In genomic region chr6:72954786-72955185, GRCm38 (mm10) we compare ENCODE assay signal across 11 mouse cellular contexts. TPM values are rescaled to one million over a fixed set of nuclear protein-coding genes. Genes with fewer than 3 reads are reported as not detected.
DNase-seq lines count a peak whose midpoint lies in the region; ATAC-seq and TF ChIP-seq lines count a peak whose summit lies in the region.
"Had no signal": no experiment of that assay in that cellular context is flagged by ENCODE, and none has a peak within 500 bp of the region (broad histone marks: within the 10 kb centered on the region; RNA-seq: fewer than 3 reads in every experiment).

No protein-coding gene starts in this region.

- no peak for TF ChIP-seq CTCF in liver, adult 2 months (IDR thresholded peaks at IDR 0.05; ENCODE audit: low read depth, low read length)

- 78% methylated on average over 7 of the region's 7 CpGs for WGBS in liver, adult 2 months
- WGBS in liver, embryonic 12.5 days (ENCODE audit: insufficient replicate concordance) = 32% methylated on average over 7 of the region's 7 CpGs
- WGBS in intestine, embryonic 15.5 days = 75% methylated on average over 7 of the region's 7 CpGs

- ATAC-seq in liver, embryonic 12.5 days = no peak
- ATAC-seq in intestine, embryonic 15.5 days = no peak

- H3K9me3 ChIP-seq in liver, embryonic 12.5 days (replicated peaks) = no peaks in the 10 kb centered on the region
- no peaks in the 10 kb centered on the region for H3K9me3 ChIP-seq in megakaryocyte, embryonic 14.5 days
- no peaks in the 10 kb centered on the region for H3K9me3 ChIP-seq in intestine, embryonic 15.5 days
- H3K9me3 ChIP-seq: neural tube, embryonic 12.5 days had no signal

- no peak for TF ChIP-seq POLR2A in liver, adult 2 months (IDR thresholded peaks at IDR 0.05; ENCODE audit: extremely low read depth, insufficient read depth, low read length)

- peak; percentile 16 for DNase-seq in liver, adult 2 months (ENCODE audit: extremely low read depth, low read depth, low spot score)
- DNase-seq in c-Kit-positive CD71-negative TER-119-negative erythroid progenitor cells, embryonic 14.5 days (ENCODE audit: low read depth) = peak; percentile 61
- DNase-seq in thymus, postnatal 0 days (ENCODE audit: low spot score) = peak; percentile 66
- DNase-seq in cerebellum, adult 11 months = no peak
- no peak for DNase-seq in frontal cortex, postnatal 25 days (ENCODE audit: low spot score in 2 of 2)
- DNase-seq: layer of hippocampus, adult 9-11 months had no signal

- H3K27ac ChIP-seq in liver, adult 2 months (replicated peaks; ENCODE audit: insufficient read depth, low read depth, low read length) = no peak overlapping the region
- no peak overlapping the region for H3K27ac ChIP-seq in liver, embryonic 12.5 days
- H3K27ac ChIP-seq in intestine, embryonic 15.5 days = no peak overlapping the region
- H3K27ac ChIP-seq: neural tube, embryonic 12.5 days had no signal

- no peaks in the 10 kb centered on the region for H3K79me2 ChIP-seq in liver, adult 2 months (ENCODE audit: control insufficient read depth, insufficient read depth, low read length)

- no peak overlapping the region for H3K4me3 ChIP-seq in liver, adult 2 months (ENCODE audit: insufficient read depth, low read depth, low read length)
- no peak overlapping the region for H3K4me3 ChIP-seq in liver, embryonic 12.5 days
- peak overlapping the region; percentile 34 for H3K4me3 ChIP-seq in megakaryocyte, embryonic 14.5 days (replicated peaks)
- H3K4me3 ChIP-seq in intestine, embryonic 15.5 days (replicated peaks) = no peak overlapping the region
- H3K4me3 ChIP-seq: erythroblast, embryonic 14.5 days had no signal

- H3K36me3 ChIP-seq in liver, adult 2 months (ENCODE audit: control insufficient read depth, insufficient read depth, low read length) = no peaks in the 10 kb centered on the region
- no peaks in the 10 kb centered on the region for H3K36me3 ChIP-seq in liver, embryonic 12.5 days
- H3K36me3 ChIP-seq in megakaryocyte, embryonic 14.5 days (replicated peaks; ENCODE audit: low read length) = no peaks in the 10 kb centered on the region
- no peaks in the 10 kb centered on the region for H3K36me3 ChIP-seq in intestine, embryonic 15.5 days
- H3K36me3 ChIP-seq: neural tube, embryonic 12.5 days had no signal

- peaks cover 3% of the 10 kb centered on the region; the same call in 1 of the 2 replicates for H3K27me3 ChIP-seq in liver, adult 2 months (ENCODE audit: control insufficient read depth, insufficient read depth, low read length)
- peaks cover 29% of the 10 kb centered on the region for H3K27me3 ChIP-seq in liver, embryonic 12.5 days (replicated peaks)
- H3K27me3 ChIP-seq in megakaryocyte, embryonic 14.5 days (replicated peaks) = no peaks in the 10 kb centered on the region
- H3K27me3 ChIP-seq in intestine, embryonic 15.5 days (replicated peaks) = no peaks in the 10 kb centered on the region
- H3K27me3 ChIP-seq: neural tube, embryonic 12.5 days had no signal

- H3K4me2 ChIP-seq in liver, embryonic 12.5 days = no peak overlapping the region
- H3K4me2 ChIP-seq in intestine, embryonic 15.5 days (replicated peaks) = no peak overlapping the region

- no peak overlapping the region for H3K9ac ChIP-seq in liver, adult 2 months (ENCODE audit: low read depth, low read length)
- no peak overlapping the region for H3K9ac ChIP-seq in liver, embryonic 12.5 days
- H3K9ac ChIP-seq in intestine, embryonic 15.5 days = no peak overlapping the region
- H3K9ac ChIP-seq: neural tube, embryonic 12.5 days had no signal

- no peaks in the 10 kb centered on the region for H3K4me1 ChIP-seq in liver, adult 2 months (ENCODE audit: control insufficient read depth, insufficient read depth, low read length)
- H3K4me1 ChIP-seq in liver, embryonic 12.5 days = peaks cover 35% of the 10 kb centered on the region
- peaks cover 44% of the 10 kb centered on the region for H3K4me1 ChIP-seq in megakaryocyte, embryonic 14.5 days
- H3K4me1 ChIP-seq in intestine, embryonic 15.5 days (replicated peaks) = peaks cover 15% of the 10 kb centered on the region

RNA-seq across cellular contexts. Expression of gene Tmsb10, which starts 3.8 kb away (rescaled TPM):
- total RNA-seq in liver, adult 2 months (2014; rRNA removed) = 5.0 and 5.4 TPM in 2 replicates
- 5.2 and 7.1 TPM in 2 replicates for polyA plus RNA-seq in liver, adult 2 months (2012; rRNA removed)
- polyA plus RNA-seq in liver, embryonic 12.5 days (2016; fragmentation: Nextera tagmentation; extraction: Ambion mirVana) = 571 and 617 TPM in 2 replicates
- 60.6 and 494 TPM in 2 replicates for polyA plus RNA-seq in megakaryocyte, embryonic 14.5 days (2012; ENCODE audit: insufficient read depth, low replicate concordance)
- 2,490 and 2,753 TPM in 2 replicates for polyA plus RNA-seq in thymus, postnatal 0 days (2015; fragmentation: Nextera tagmentation; extraction: Ambion mirVana)
- polyA plus RNA-seq in intestine, embryonic 15.5 days (2015; fragmentation: Nextera tagmentation; extraction: Ambion mirVana) = 1,739 and 2,151 TPM in 2 replicates

RNA-seq across cellular contexts. Expression of gene Kcmf1, which starts 55.0 kb away (rescaled TPM):
- total RNA-seq in liver, adult 2 months (2014; rRNA removed) = 38.6 and 56.6 TPM in 2 replicates
- polyA plus RNA-seq in liver, adult 2 months (2012; rRNA removed) = 92.0 and 107 TPM in 2 replicates
- polyA plus RNA-seq in liver, embryonic 12.5 days (2016; fragmentation: Nextera tagmentation; extraction: Ambion mirVana) = 48.7 and 49.2 TPM in 2 replicates
- 10.2 and 91.5 TPM in 2 replicates for polyA plus RNA-seq in megakaryocyte, embryonic 14.5 days (2012; ENCODE audit: insufficient read depth, low replicate concordance)
- polyA plus RNA-seq in thymus, postnatal 0 days (2015; fragmentation: Nextera tagmentation; extraction: Ambion mirVana) = 33.2 and 41.1 TPM in 2 replicates
- 42.2 and 46.4 TPM in 2 replicates for polyA plus RNA-seq in intestine, embryonic 15.5 days (2015; fragmentation: Nextera tagmentation; extraction: Ambion mirVana)

Comparison
In these comparisons a context has a peak if more than half of its experiments do, and no peak if none do; other contexts are left out.
1. DNase-seq: peak in liver, adult 2 months (single experiment), c-Kit-positive CD71-negative TER-119-negative erythroid progenitor cells, embryonic 14.5 days (single experiment) and thymus, postnatal 0 days (single experiment); none in cerebellum, adult 11 months (single experiment) and frontal cortex, postnatal 25 days (0 of 2).